Mouse (Mus musculus): Measurements from ENCODE around the gene Srp72. TPM values are rescaled to one million over a fixed set of nuclear protein-coding genes. Genes with fewer than 3 reads are reported as not detected.

Srp72 gene
- polyA plus RNA-seq (2012; fragmentation: generic; extraction: Trizol), result 47.1 TPM
- long read RNA-seq, experiment 1, transcript Srp72-201 (19 exons, 3,625 nt), result major isoform, 19 of 49 reads
- long read RNA-seq, experiment 1, partial matches to known transcripts, result 27 of 49 reads
- long read RNA-seq, experiment 1, other reads (novel, unspliced or antisense), result 1 of 49 reads
- long read RNA-seq, experiment 2, transcript Srp72-201 (19 exons, 3,625 nt), result major isoform, 63 of 170 reads
- long read RNA-seq, experiment 2, partial matches to known transcripts, result 100 of 170 reads
- long read RNA-seq, experiment 2, other reads (novel, unspliced or antisense), result 5 of 170 reads

- Histone ChIP-seq H3K4me3 (ENCODE audit: insufficient read depth, poor library complexity, severe bottlenecking) (peak within 1 kb of the TSS; percentile 96), H3K79me3 (ENCODE audit: low read depth) (peaks cover 34% of the 10 kb centered on the region), H3K36me3 (ENCODE audit: control insufficient read depth, insufficient read depth) (peaks cover 34% of the 10 kb centered on the region), H3K79me2 (ENCODE audit: control insufficient read depth, insufficient read depth) (peaks cover 44% of the 10 kb centered on the region), H3ac (ENCODE audit: control insufficient read depth, insufficient read length, low read depth) (peak within 1 kb of the TSS; percentile 97), H3K27me3 (ENCODE audit: control insufficient read depth, insufficient read depth, insufficient read length) (no peaks in the 10 kb centered on the region)
- TF ChIP-seq USF1 (IDR thresholded peaks at IDR 0.05; ENCODE audit: low read depth), result no peak
- TF ChIP-seq MAX (IDR thresholded peaks at IDR 0.05), result peak; percentile 43
Observed at GRCm38 (mm10) chr5:76974554-76975285, at the start of gene Srp72. TSS of gene Srp72 (plus strand) at chr5:76974683.

GRCm38 (mm10) chr5:76928124-76928832, 46.2 kb upstream of the Srp72 start:
- Histone ChIP-seq H3K79me3 (ENCODE audit: low read depth) (peaks cover 38% of the 10 kb centered on the region), H3ac (ENCODE audit: control insufficient read depth, insufficient read length, low read depth) (no peak overlapping the region), H3K4me3 (ENCODE audit: insufficient read depth, poor library complexity, severe bottlenecking) (no peak overlapping the region), H3K27me3 (ENCODE audit: control insufficient read depth, insufficient read depth, insufficient read length) (no peaks in the 10 kb centered on the region), H3K79me2 (ENCODE audit: control insufficient read depth, insufficient read depth) (peaks cover 65% of the 10 kb centered on the region), H3K36me3 (ENCODE audit: control insufficient read depth, insufficient read depth) (peaks cover 29% of the 10 kb centered on the region)
- TF ChIP-seq CEBPB (IDR thresholded peaks at IDR 0.05; ENCODE audit: low read depth), result no peak
- no peak for TF ChIP-seq MAX (IDR thresholded peaks at IDR 0.05)

- peaks cover 26% of the 10 kb centered on the region for H3K36me3 ChIP-seq (ENCODE audit: control insufficient read depth, insufficient read depth)
- no peaks in the 10 kb centered on the region for H3K27me3 ChIP-seq (ENCODE audit: control insufficient read depth, insufficient read depth, insufficient read length)
- TF ChIP-seq USF1 (IDR thresholded peaks at IDR 0.05; ENCODE audit: low read depth), result no peak
- no peak for TF ChIP-seq FOSL1 (IDR thresholded peaks at IDR 0.05; ENCODE audit: insufficient read depth, low read length, poor library complexity, severe bottlenecking)
- no peak for TF ChIP-seq CTCF (IDR thresholded peaks at IDR 0.05; ENCODE audit: control insufficient read depth, insufficient read depth, insufficient read length)
- TF ChIP-seq CEBPB (IDR thresholded peaks at IDR 0.05; ENCODE audit: low read depth), result no peak
- TF ChIP-seq MYOG (IDR thresholded peaks at IDR 0.05; ENCODE audit: control insufficient read depth, extremely low read depth, insufficient read length), result no peak
- no peak for TF ChIP-seq MYOD1 (IDR thresholded peaks at IDR 0.05; ENCODE audit: control insufficient read depth, insufficient read length, low read depth)
- TF ChIP-seq MAX (IDR thresholded peaks at IDR 0.05), result no peak
- H3K79me2 ChIP-seq (ENCODE audit: control insufficient read depth, insufficient read depth), result peaks cover 58% of the 10 kb centered on the region
- peaks cover 37% of the 10 kb centered on the region for H3K79me3 ChIP-seq (ENCODE audit: low read depth)
- no peak overlapping the region for H3K4me3 ChIP-seq (ENCODE audit: insufficient read depth, poor library complexity, severe bottlenecking)
- H3ac ChIP-seq (ENCODE audit: control insufficient read depth, insufficient read length, low read depth), result no peak overlapping the region
Observed at GRCm38 (mm10) chr5:76929180-76929877, 45.2 kb upstream of the Srp72 start.

DNA sequence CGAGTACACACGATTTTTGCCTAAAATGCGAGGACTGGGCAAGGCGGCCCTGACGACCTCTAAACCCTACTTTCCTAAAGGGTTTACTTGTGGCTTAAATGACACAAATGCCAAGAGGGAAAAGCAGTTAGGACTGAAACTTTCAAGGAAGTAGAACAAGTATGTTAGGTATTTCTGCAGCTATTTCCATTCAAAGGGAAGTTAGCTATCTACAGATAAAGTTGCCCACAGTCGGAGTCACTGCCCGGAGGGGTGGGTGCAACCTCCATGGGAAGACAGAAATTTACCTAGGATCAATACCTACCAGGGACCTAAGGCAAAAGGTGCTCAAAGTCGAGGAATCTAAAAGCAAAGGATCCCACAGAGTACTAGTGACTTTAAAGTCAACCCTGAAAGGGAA, 34.8 kb upstream of the Srp72 start:
- peaks cover 50% of the 10 kb centered on the region for H3K79me3 ChIP-seq (ENCODE audit: low read depth)
- no peak overlapping the region for H3K4me3 ChIP-seq (ENCODE audit: insufficient read depth, poor library complexity, severe bottlenecking)
- no peaks in the 10 kb centered on the region for H3K27me3 ChIP-seq (ENCODE audit: control insufficient read depth, insufficient read depth, insufficient read length)
- peaks cover 14% of the 10 kb centered on the region for H3K36me3 ChIP-seq (ENCODE audit: control insufficient read depth, insufficient read depth)
- H3K79me2 ChIP-seq (ENCODE audit: control insufficient read depth, insufficient read depth), result peaks cover 56% of the 10 kb centered on the region
- H3ac ChIP-seq (ENCODE audit: control insufficient read depth, insufficient read length, low read depth), result no peak overlapping the region
- TF ChIP-seq MYOG (IDR thresholded peaks at IDR 0.05; ENCODE audit: control insufficient read depth, extremely low read depth, insufficient read length) (no peak), CTCF (IDR thresholded peaks at IDR 0.05; ENCODE audit: control insufficient read depth, insufficient read depth, insufficient read length) (no peak), CEBPB (IDR thresholded peaks at IDR 0.05; ENCODE audit: low read depth) (no peak), MAX (IDR thresholded peaks at IDR 0.05) (no peak), FOSL1 (IDR thresholded peaks at IDR 0.05; ENCODE audit: insufficient read depth, low read length, poor library complexity, severe bottlenecking) (no peak), MYOD1 (IDR thresholded peaks at IDR 0.05; ENCODE audit: control insufficient read depth, insufficient read length, low read depth) (no peak), USF1 (IDR thresholded peaks at IDR 0.05; ENCODE audit: low read depth) (no peak)

- H3K79me3 ChIP-seq (ENCODE audit: low read depth), result peaks cover 72% of the 10 kb centered on the region
- H3K4me3 ChIP-seq (ENCODE audit: insufficient read depth, poor library complexity, severe bottlenecking), result no peak overlapping the region
- peaks cover 78% of the 10 kb centered on the region for H3K79me2 ChIP-seq (ENCODE audit: control insufficient read depth, insufficient read depth)
- H3K27me3 ChIP-seq (ENCODE audit: control insufficient read depth, insufficient read depth, insufficient read length), result no peaks in the 10 kb centered on the region
- H3K36me3 ChIP-seq (ENCODE audit: control insufficient read depth, insufficient read depth), result peaks cover 19% of the 10 kb centered on the region
- no peak overlapping the region for H3ac ChIP-seq (ENCODE audit: control insufficient read depth, insufficient read length, low read depth)
- TF ChIP-seq MAX (IDR thresholded peaks at IDR 0.05) (no peak), CEBPB (IDR thresholded peaks at IDR 0.05; ENCODE audit: low read depth) (no peak), USF1 (IDR thresholded peaks at IDR 0.05; ENCODE audit: low read depth) (no peak)
Observed at GRCm38 (mm10) chr5:76941975-76942374, 32.5 kb upstream of the Srp72 start.

Data from C2C12 (cell line).